Mouse (Mus musculus): ENCODE data around the gene Gm11492.

- TF ChIP-seq CTCF (IDR thresholded peaks at IDR 0.05), result no peak
- TF ChIP-seq EP300 (IDR thresholded peaks at IDR 0.05; ENCODE audit: insufficient read depth, low read depth, low read length), result no peak
- no peak for TF ChIP-seq POLR2A (IDR thresholded peaks at IDR 0.05; ENCODE audit: insufficient read depth, low read depth, low read length)
Measured at GRCm38 (mm10) chr11:87581161-87581865, 14.9 kb downstream of the Gm11492 start.

Measured in heart, adult 2 months (tissue).